Mouse (Mus musculus) forebrain, embryonic 10.5 days (tissue): ENCODE data around the gene Colgalt2. TPM values are rescaled to one million over a fixed set of nuclear protein-coding genes. Genes with fewer than 3 reads are reported as not detected.
A peak's percentile ranks its signal among the peaks of the same experiment; 100 is the strongest.

ENCODE experiments used
- DNase-seq: peaks from one replicate; pipeline ENCODE4 v3.0.0-alpha.2; 2017; ENCODE audit warnings: low spot score; ENCODE audit errors: extremely low spot score
- H3K27ac ChIP-seq: fragments of 300-500 bp; sonication (generic); 2 replicates; pipeline ENCODE4 v1.5.1; 2016; ENCODE audit warnings: mild to moderate bottlenecking
- H3K27me3 ChIP-seq: fragments of 300-500 bp; sonication (generic); 2 replicates; pipeline ENCODE4 v1.6.1; 2016; ENCODE audit warnings: mild to moderate bottlenecking; ENCODE audit not compliant: poor library complexity, severe bottlenecking
- H3K36me3 ChIP-seq: fragments of 300-500 bp; sonication (generic); replicated peaks from 2 replicates; pipeline ENCODE4 v1.6.1; 2016; ENCODE audit warnings: mild to moderate bottlenecking, moderate library complexity
- H3K4me1 ChIP-seq: fragments of 300-500 bp; sonication (generic); 2 replicates; pipeline ENCODE4 v1.6.1; 2016
- H3K4me3 ChIP-seq: fragments of 300-500 bp; sonication (generic); 2 replicates; pipeline ENCODE4 v1.5.1; 2016; ENCODE audit warnings: mild to moderate bottlenecking, moderate library complexity
- H3K9me3 ChIP-seq: fragments of 300-500 bp; sonication (generic); 2 replicates; pipeline ENCODE4 v1.6.1; 2016; ENCODE audit warnings: mild to moderate bottlenecking, moderate library complexity
- WGBS: fragments of 180-500 bp; shearing (Covaris S2); methylation state at CpG from one replicate; pipeline ENCODE4 v1.1.7; 2016; 5-methylcytosine and 5-hydroxymethylcytosine counted together
- polyA plus RNA-seq: library from polyadenylated mRNA; unstranded; fragments of >200 nt; fragmentation: Nextera tagmentation; extraction: Ambion mirVana; gene quantifications from 2 replicates; pipeline ENCODE4 v1.2.1, GENCODE M21; 2016

Gene Colgalt2
- polyA plus RNA-seq, 1 experiment from 2014 or later: 1.2 TPM

DNA sequence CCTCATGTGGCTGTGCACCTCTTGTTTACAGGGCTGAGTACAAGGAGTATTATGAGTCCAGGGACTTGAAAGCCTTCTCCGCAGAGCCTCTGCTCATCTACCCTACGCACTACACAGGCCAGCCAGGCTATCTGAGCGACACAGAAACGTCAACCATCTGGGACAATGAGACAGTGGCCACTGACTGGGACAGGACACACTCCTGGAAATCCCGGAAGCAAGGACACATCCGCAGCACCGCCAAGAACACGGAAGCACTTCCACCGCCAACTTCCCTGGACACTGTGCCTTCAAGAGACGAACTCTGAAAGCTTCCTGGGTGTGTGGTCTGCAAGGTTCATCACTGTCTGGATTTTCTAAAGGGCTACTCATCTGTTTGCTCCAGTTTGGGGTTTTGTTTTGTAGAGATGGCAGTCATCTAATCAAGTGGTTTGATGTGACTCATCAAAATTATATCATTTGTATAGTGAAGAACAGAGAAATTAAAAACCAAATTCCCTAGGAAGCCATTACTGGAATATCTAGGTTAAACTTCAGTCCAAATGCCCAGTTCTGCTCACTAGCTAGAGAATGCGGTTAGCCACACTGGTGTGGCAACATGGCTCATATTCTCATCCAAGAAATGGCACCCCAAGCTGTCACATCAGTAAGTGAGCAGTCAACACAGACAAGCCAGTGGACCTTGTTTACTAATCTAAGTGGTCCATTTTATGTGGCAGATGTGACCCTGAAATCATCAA is 109.0 kb downstream of the Colgalt2 start:
- Histone ChIP-seq H3K27me3 (no peaks in the 10 kb centered on the region), H3K27ac (no peak overlapping the region), H3K36me3 (no peaks in the 10 kb centered on the region), H3K4me3 (no peak overlapping the region), H3K4me1 (no peaks in the 10 kb centered on the region), H3K9me3 (no peaks in the 10 kb centered on the region)
- WGBS: 95% methylated on average over 11 of the region's 11 CpGs
- no peak for DNase-seq

DNA sequence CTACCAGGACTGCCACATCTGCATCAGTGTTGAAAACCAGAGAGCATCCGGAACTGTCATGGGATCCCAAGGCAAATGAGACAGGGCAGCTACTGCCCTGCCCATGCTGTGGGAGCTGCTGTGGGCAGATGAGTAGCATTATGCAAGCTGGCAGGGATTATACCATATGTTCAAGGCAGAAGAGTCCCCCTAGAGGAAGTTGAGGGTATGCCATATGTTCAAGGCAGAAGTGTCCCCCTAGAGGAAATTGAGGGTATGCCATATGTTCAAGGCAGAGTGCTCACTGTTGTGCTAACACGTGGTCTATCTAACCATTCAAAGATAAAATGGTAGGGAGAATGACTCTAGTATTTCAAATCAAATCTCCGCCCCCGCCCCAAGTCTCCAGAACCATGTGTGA is 111.6 kb downstream of the Colgalt2 start:
- Histone ChIP-seq H3K36me3 (no peaks in the 10 kb centered on the region; the same call in 1 of the 2 replicates), H3K27ac (no peak overlapping the region), H3K9me3 (no peaks in the 10 kb centered on the region), H3K4me1 (no peaks in the 10 kb centered on the region), H3K27me3 (no peaks in the 10 kb centered on the region), H3K4me3 (no peak overlapping the region)
- 69% methylated on average over 4 of the region's 4 CpGs for WGBS
- no peak for DNase-seq

GRCm38 (mm10) chr1:152514256-152514655 is 114.6 kb downstream of the Colgalt2 start:
- no peak overlapping the region for H3K27ac ChIP-seq
- peaks cover 18% of the 10 kb centered on the region for H3K36me3 ChIP-seq
- 79% methylated on average over 4 of the region's 4 CpGs for WGBS
- no peaks in the 10 kb centered on the region for H3K4me1 ChIP-seq
- no peak for DNase-seq
- H3K27me3 ChIP-seq: no peaks in the 10 kb centered on the region
- H3K9me3 ChIP-seq: no peaks in the 10 kb centered on the region
- no peak overlapping the region for H3K4me3 ChIP-seq

DNA sequence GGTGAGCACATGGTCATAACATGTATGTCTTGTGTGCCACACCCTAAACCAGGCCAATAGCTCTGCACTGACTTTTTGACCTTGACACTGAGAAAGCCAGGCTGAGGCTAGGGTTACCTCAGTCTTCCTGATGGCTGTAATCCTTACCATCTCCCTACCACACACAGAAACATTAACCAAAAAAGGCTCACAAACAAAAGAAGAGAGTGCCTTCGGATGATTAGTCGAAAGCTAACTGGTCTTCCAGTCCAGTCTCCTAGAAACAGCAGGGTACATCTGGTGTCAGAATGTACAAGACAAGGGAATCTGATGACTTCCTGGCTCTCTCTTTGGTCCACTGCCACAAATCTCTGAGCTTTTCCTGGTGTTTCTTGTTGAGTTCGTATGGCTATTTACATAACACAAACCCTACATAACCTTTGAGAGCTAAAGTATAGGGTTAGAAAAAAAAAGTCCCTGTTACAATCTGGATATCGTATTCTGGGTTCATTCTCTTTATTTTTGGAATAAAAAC is 117.5 kb downstream of the Colgalt2 start:
- Histone ChIP-seq H3K4me3 (no peak overlapping the region), H3K4me1 (no peaks in the 10 kb centered on the region), H3K27ac (no peak overlapping the region), H3K9me3 (no peaks in the 10 kb centered on the region), H3K36me3 (peaks cover 35% of the 10 kb centered on the region), H3K27me3 (no peaks in the 10 kb centered on the region)
- DNase-seq: no peak
- WGBS: 87% methylated on average over 4 of the region's 4 CpGs

DNA sequence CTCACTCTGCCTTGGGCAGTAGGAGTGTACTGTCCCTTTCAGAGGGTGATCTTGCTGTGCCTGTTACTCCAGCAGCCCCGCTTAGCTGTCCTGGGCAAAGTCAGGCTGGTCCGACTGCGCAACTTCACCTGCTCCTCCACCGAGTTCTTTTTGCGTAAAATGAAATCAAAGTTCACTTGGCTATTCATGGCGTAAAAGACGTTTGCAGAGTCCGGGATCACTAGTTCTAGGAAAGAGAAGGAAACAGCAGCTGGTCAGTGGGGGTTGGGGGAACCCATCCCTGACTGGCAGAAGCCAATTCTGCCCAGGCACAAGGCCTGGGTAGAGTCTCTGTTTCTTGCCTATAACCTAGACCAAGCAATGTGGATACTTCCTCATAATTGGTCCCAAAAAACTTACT is 119.3 kb downstream of the Colgalt2 start:
- Histone ChIP-seq H3K36me3 (peaks cover 49% of the 10 kb centered on the region), H3K4me3 (no peak overlapping the region), H3K27ac (no peak overlapping the region), H3K27me3 (no peaks in the 10 kb centered on the region), H3K9me3 (no peaks in the 10 kb centered on the region), H3K4me1 (no peaks in the 10 kb centered on the region)
- 92% methylated on average over 8 of the region's 8 CpGs for WGBS
- DNase-seq: no peak

- no peaks in the 10 kb centered on the region for H3K27me3 ChIP-seq
- DNase-seq: peak; percentile 61
- 75% methylated on average over 16 of the region's 16 CpGs for WGBS
- peaks cover 4% of the 10 kb centered on the region; the same call in 1 of the 2 replicates for H3K4me1 ChIP-seq
- H3K4me3 ChIP-seq: no peak overlapping the region
- H3K27ac ChIP-seq: no peak overlapping the region
- H3K9me3 ChIP-seq: no peaks in the 10 kb centered on the region
- H3K36me3 ChIP-seq: peaks cover 59% of the 10 kb centered on the region
Measured at GRCm38 (mm10) chr1:152520798-152521575, 121.4 kb downstream of the Colgalt2 start.

- H3K4me1 ChIP-seq: peaks cover 4% of the 10 kb centered on the region; the same call in 1 of the 2 replicates
- no peak for DNase-seq
- H3K4me3 ChIP-seq: no peak overlapping the region
- no peaks in the 10 kb centered on the region for H3K9me3 ChIP-seq
- no peaks in the 10 kb centered on the region for H3K27me3 ChIP-seq
- 98% methylated on average over 3 of the region's 3 CpGs for WGBS
- peaks cover 67% of the 10 kb centered on the region for H3K36me3 ChIP-seq
- no peak overlapping the region for H3K27ac ChIP-seq
Measured at GRCm38 (mm10) chr1:152522226-152522625, 122.6 kb downstream of the Colgalt2 start.

- peaks cover 70% of the 10 kb centered on the region for H3K36me3 ChIP-seq
- 88% methylated on average over 11 of the region's 11 CpGs for WGBS
- no peaks in the 10 kb centered on the region for H3K27me3 ChIP-seq
- DNase-seq: no peak
- no peaks in the 10 kb centered on the region for H3K9me3 ChIP-seq
- H3K4me3 ChIP-seq: no peak overlapping the region
- H3K4me1 ChIP-seq: peaks cover 4% of the 10 kb centered on the region; the same call in 1 of the 2 replicates
- H3K27ac ChIP-seq: no peak overlapping the region
Measured at GRCm38 (mm10) chr1:152523292-152523691, 123.7 kb downstream of the Colgalt2 start.

GRCm38 (mm10) chr1:152524098-152524892 is 124.7 kb downstream of the Colgalt2 start:
- Histone ChIP-seq H3K36me3 (peaks cover 65% of the 10 kb centered on the region), H3K27ac (no peak overlapping the region), H3K4me1 (peaks cover 4% of the 10 kb centered on the region; the same call in 1 of the 2 replicates), H3K4me3 (no peak overlapping the region), H3K27me3 (no peaks in the 10 kb centered on the region), H3K9me3 (no peaks in the 10 kb centered on the region)
- DNase-seq: no peak
- WGBS: 88% methylated on average over 22 of the region's 22 CpGs

- 30% methylated on average over 6 of the region's 6 CpGs for WGBS
- Histone ChIP-seq H3K36me3 (peaks cover 64% of the 10 kb centered on the region), H3K4me3 (no peak overlapping the region), H3K27ac (no peak overlapping the region), H3K9me3 (no peaks in the 10 kb centered on the region), H3K4me1 (peaks cover 4% of the 10 kb centered on the region; the same call in 1 of the 2 replicates), H3K27me3 (no peaks in the 10 kb centered on the region)
- DNase-seq: peak; percentile 55
Measured at GRCm38 (mm10) chr1:152524987-152525648, 125.5 kb downstream of the Colgalt2 start.

- DNase-seq: no peak
- Histone ChIP-seq H3K36me3 (peaks cover 62% of the 10 kb centered on the region), H3K9me3 (no peaks in the 10 kb centered on the region), H3K4me3 (no peak overlapping the region), H3K27me3 (no peaks in the 10 kb centered on the region), H3K27ac (no peak overlapping the region), H3K4me1 (peaks cover 4% of the 10 kb centered on the region; the same call in 1 of the 2 replicates)
- 91% methylated on average over 9 of the region's 9 CpGs for WGBS
Measured at GRCm38 (mm10) chr1:152526154-152526553, 126.5 kb downstream of the Colgalt2 start.

GRCm38 (mm10) chr1:152528214-152528613 is 128.6 kb downstream of the Colgalt2 start:
- DNase-seq: no peak
- H3K4me3 ChIP-seq: no peak overlapping the region
- peaks cover 7% of the 10 kb centered on the region; the same call in 1 of the 2 replicates for H3K4me1 ChIP-seq
- H3K27me3 ChIP-seq: no peaks in the 10 kb centered on the region
- no peak overlapping the region for H3K27ac ChIP-seq
- no peaks in the 10 kb centered on the region for H3K9me3 ChIP-seq
- 90% methylated on average over 6 of the region's 6 CpGs for WGBS
- H3K36me3 ChIP-seq: peaks cover 61% of the 10 kb centered on the region
